15 mouse cellular contexts compared by ENCODE assay signal in genomic region chr4:98598546-98598971, GRCm38 (mm10).
DNase-seq lines count a peak whose midpoint lies in the region; ATAC-seq and TF ChIP-seq lines count a peak whose summit lies in the region.
"Had no signal": no experiment of that assay in that cellular context is flagged by ENCODE, and none has a peak within 500 bp of the region (broad histone marks: within the 10 kb centered on the region; RNA-seq: fewer than 3 reads in every experiment).

No protein-coding gene starts in this region.

- H3K4me1 ChIP-seq in forebrain, embryonic 15.5 days: peaks cover 17% of the 10 kb centered on the region
- H3K4me1 ChIP-seq in forebrain, embryonic 10.5 days: peaks cover 5% of the 10 kb centered on the region; the same call in 1 of the 2 replicates
- H3K4me1 ChIP-seq in stomach, embryonic 16.5 days (ENCODE audit: control insufficient read depth, insufficient read depth, low read length): peaks cover 2% of the 10 kb centered on the region; the same call in 1 of the 2 replicates
- H3K4me1 ChIP-seq in stomach, postnatal 0 days (replicated peaks; ENCODE audit: control insufficient read depth, insufficient read depth): no peaks in the 10 kb centered on the region
- H3K4me1 ChIP-seq in limb, embryonic 14.5 days (ENCODE audit: control insufficient read depth, insufficient read depth, low read length): peaks cover 18% of the 10 kb centered on the region

- H3K27me3 ChIP-seq in forebrain, embryonic 15.5 days: no peaks in the 10 kb centered on the region
- H3K27me3 ChIP-seq in forebrain, embryonic 10.5 days (ENCODE audit: poor library complexity, severe bottlenecking): no peaks in the 10 kb centered on the region
- H3K27me3 ChIP-seq in stomach, embryonic 16.5 days (ENCODE audit: control insufficient read depth, insufficient read depth, low read length): no peaks in the 10 kb centered on the region
- no peaks in the 10 kb centered on the region for H3K27me3 ChIP-seq in stomach, postnatal 0 days (ENCODE audit: control insufficient read depth, insufficient read depth, low read length)
- no peaks in the 10 kb centered on the region for H3K27me3 ChIP-seq in limb, embryonic 14.5 days (ENCODE audit: control insufficient read depth, insufficient read depth, low read length)

- no peak overlapping the region for H3K4me2 ChIP-seq in forebrain, embryonic 15.5 days (replicated peaks)
- H3K4me2 ChIP-seq in stomach, embryonic 16.5 days (ENCODE audit: low read depth, low read length): no peak overlapping the region
- no peak overlapping the region for H3K4me2 ChIP-seq in stomach, postnatal 0 days (replicated peaks; ENCODE audit: low read depth)
- H3K4me2 ChIP-seq in limb, embryonic 14.5 days (replicated peaks; ENCODE audit: low read depth, low read length, severe bottlenecking): no peak overlapping the region

- H3K27ac ChIP-seq in forebrain, embryonic 15.5 days (replicated peaks): no peak overlapping the region
- no peak overlapping the region for H3K27ac ChIP-seq in forebrain, embryonic 10.5 days
- H3K27ac ChIP-seq in stomach, embryonic 16.5 days (ENCODE audit: low read length): 0 out of 2 replicates have a peak overlapping the region, but pooled peaks have one; percentile 8
- no peak overlapping the region for H3K27ac ChIP-seq in stomach, postnatal 0 days (replicated peaks)
- H3K27ac ChIP-seq in limb, embryonic 14.5 days (replicated peaks; ENCODE audit: low read depth, low read length): peak overlapping the region; percentile 63
- H3K27ac ChIP-seq: liver, embryonic 14.5 days had no signal

- DNase-seq in forebrain, embryonic 10.5 days (ENCODE audit: extremely low spot score, low spot score): no peak
- DNase-seq in stomach, postnatal 0 days (ENCODE audit: low spot score): no peak
- peak; percentile 69 for DNase-seq in limb, embryonic 14.5 days (ENCODE audit: low spot score)
- DNase-seq in ovary, adult 18-20 months (ENCODE audit: low spot score): no peak
- no peak for DNase-seq in left cerebral cortex, adult 18-20 months (ENCODE audit: low spot score in 2 of 2)
- DNase-seq: adrenal gland, postnatal 25 days; B cell, adult 2 months; cerebellum, adult 11-12 months; kidney, adult 11 months; kidney, postnatal 25 days had no signal

- TF ChIP-seq CTCF in stomach, postnatal 0 days (IDR thresholded peaks at IDR 0.05; ENCODE audit: low read depth): no peak

- no peak overlapping the region for H3K4me3 ChIP-seq in forebrain, embryonic 15.5 days
- no peak overlapping the region for H3K4me3 ChIP-seq in forebrain, embryonic 10.5 days
- no peak overlapping the region for H3K4me3 ChIP-seq in stomach, embryonic 16.5 days (replicated peaks; ENCODE audit: low read length)
- no peak overlapping the region for H3K4me3 ChIP-seq in stomach, postnatal 0 days (ENCODE audit: low read depth, low read length)
- H3K4me3 ChIP-seq in limb, embryonic 14.5 days (replicated peaks; ENCODE audit: low read length): no peak overlapping the region

- no peaks in the 10 kb centered on the region for H3K36me3 ChIP-seq in forebrain, embryonic 15.5 days
- no peaks in the 10 kb centered on the region for H3K36me3 ChIP-seq in forebrain, embryonic 10.5 days (replicated peaks)
- no peaks in the 10 kb centered on the region for H3K36me3 ChIP-seq in stomach, embryonic 16.5 days (ENCODE audit: control insufficient read depth, insufficient read depth, low read length)
- no peaks in the 10 kb centered on the region for H3K36me3 ChIP-seq in stomach, postnatal 0 days (ENCODE audit: control insufficient read depth, insufficient read depth, low read length)
- no peaks in the 10 kb centered on the region for H3K36me3 ChIP-seq in limb, embryonic 14.5 days (ENCODE audit: control insufficient read depth, insufficient read depth, low read length)
- H3K36me3 ChIP-seq: G1E had no signal

- no peaks in the 10 kb centered on the region for H3K9me3 ChIP-seq in forebrain, embryonic 15.5 days
- no peaks in the 10 kb centered on the region for H3K9me3 ChIP-seq in forebrain, embryonic 10.5 days
- no peaks in the 10 kb centered on the region for H3K9me3 ChIP-seq in stomach, embryonic 16.5 days (replicated peaks; ENCODE audit: control insufficient read depth, low read length)
- H3K9me3 ChIP-seq in stomach, postnatal 0 days (ENCODE audit: control insufficient read depth, low read length): no peaks in the 10 kb centered on the region
- no peaks in the 10 kb centered on the region for H3K9me3 ChIP-seq in limb, embryonic 14.5 days (ENCODE audit: control insufficient read depth, low read length)

- no peak overlapping the region for H3K9ac ChIP-seq in forebrain, embryonic 15.5 days (replicated peaks)
- no peak overlapping the region for H3K9ac ChIP-seq in stomach, embryonic 16.5 days (ENCODE audit: low read length)
- no peak overlapping the region for H3K9ac ChIP-seq in stomach, postnatal 0 days (ENCODE audit: low read length)
- no peak overlapping the region for H3K9ac ChIP-seq in limb, embryonic 14.5 days (ENCODE audit: low read depth, low read length, severe bottlenecking)
- H3K9ac ChIP-seq: liver, embryonic 14.5 days had no signal

- 36% methylated on average over 1 of the region's 1 CpGs for WGBS in forebrain, embryonic 15.5 days
- WGBS in forebrain, embryonic 10.5 days: 98% methylated on average over 1 of the region's 1 CpGs
- 54% methylated on average over 1 of the region's 1 CpGs for WGBS in stomach, embryonic 16.5 days
- 40% methylated on average over 1 of the region's 1 CpGs for WGBS in stomach, postnatal 0 days
- WGBS in limb, embryonic 14.5 days: 31% methylated on average over 1 of the region's 1 CpGs

- peak; percentile 41; the same call in 1 of the 2 replicates for ATAC-seq in forebrain, embryonic 15.5 days (replicated peaks)
- ATAC-seq in stomach, embryonic 16.5 days (ENCODE audit: insufficient read depth, low FRiP score): no peak
- ATAC-seq in stomach, postnatal 0 days (ENCODE audit: low FRiP score, low TSS enrichment): no peak
- peak; percentile 78 for ATAC-seq in limb, embryonic 14.5 days (ENCODE audit: low FRiP score, low read depth)
- no peak for ATAC-seq in cerebellum, adult (ENCODE audit: insufficient number of reproducible peaks, low FRiP score, low TSS enrichment)

- TF ChIP-seq EP300 in stomach, postnatal 0 days (optimal IDR thresholded peaks at IDR 0.05): no peak

- TF ChIP-seq POLR2A in limb, embryonic 14.5 days (IDR thresholded peaks at IDR 0.05; ENCODE audit: borderline replicate concordance, extremely low read depth, insufficient read depth, insufficient read length): no peak

Comparison
In these comparisons a context has a peak if more than half of its experiments do, and no peak if none do; other contexts are left out.
1. H3K27ac ChIP-seq: peak in stomach, embryonic 16.5 days (single experiment) and limb, embryonic 14.5 days (single experiment); none in forebrain, embryonic 15.5 days (single experiment), forebrain, embryonic 10.5 days (single experiment) and stomach, postnatal 0 days (single experiment).
2. ATAC-seq: peak in forebrain, embryonic 15.5 days (single experiment) and limb, embryonic 14.5 days (single experiment); none in stomach, embryonic 16.5 days (single experiment), stomach, postnatal 0 days (single experiment) and cerebellum, adult (single experiment).